Mouse (Mus musculus) embryonic fibroblast, embryonic 13.5 days (primary cell): ENCODE data around the gene E130218I03Rik.

Experiments
- CTCF ChIP-seq: IDR thresholded peaks from 2 replicates; pipeline ENCODE4 v1.5.1; 2011; ENCODE audit warnings: mild to moderate bottlenecking, control low read depth, low read length, moderate library complexity, borderline replicate concordance; ENCODE audit not compliant: insufficient read depth
- POLR2A ChIP-seq: IDR thresholded peaks from 2 replicates; pipeline ENCODE4 v1.6.1; 2011; ENCODE audit warnings: low read depth, mild to moderate bottlenecking, control low read depth, low read length, moderate library complexity

GRCm38 (mm10) chr4:134250930-134251240 lies 7.4 kb downstream of the E130218I03Rik start:
- TF ChIP-seq CTCF (no peak), POLR2A (no peak)
